Comparison of ENCODE assay signal across 11 mouse cellular contexts in genomic region chr16:21470416-21470815, GRCm38 (mm10). TPM values are rescaled to one million over a fixed set of nuclear protein-coding genes. Genes with fewer than 3 reads are reported as not detected.
A peak's percentile ranks its signal among the peaks of the same experiment; 100 is the strongest.
DNase-seq lines count a peak whose midpoint lies in the region; TF ChIP-seq lines count a peak whose summit lies in the region.
"Had no signal": no experiment of that assay in that cellular context is flagged by ENCODE, and none has a peak within 500 bp of the region (broad histone marks: within the 10 kb centered on the region; RNA-seq: fewer than 3 reads in every experiment).

No protein-coding gene starts in this region.

- DNase-seq in kidney, postnatal 10 days, result peak; percentile 16
- DNase-seq in kidney, postnatal 14 days, result no peak
- DNase-seq in CD4-positive helper T cell, adult 2 months (ENCODE audit: low read depth, low spot score), result peak; percentile 9
- DNase-seq in MEL (ENCODE audit: low read depth, low spot score), result peak; percentile 40
- peak; percentile 29 for DNase-seq in lung, postnatal 10 days
- no peak for DNase-seq in spleen, postnatal 4 days (ENCODE audit: low spot score in 2 of 2)
- DNase-seq in forebrain, embryonic 10.5 days (ENCODE audit: extremely low spot score, low spot score), result no peak
- no peak for DNase-seq in heart, embryonic 10.5 days (ENCODE audit: low spot score)

- 86% methylated on average over 4 of the region's 4 CpGs for WGBS in forebrain, embryonic 10.5 days
- WGBS in heart, embryonic 10.5 days, result 80% methylated on average over 4 of the region's 4 CpGs

- H3K79me2 ChIP-seq in MEL (ENCODE audit: control insufficient read depth, insufficient read depth, low read length, poor library complexity), result no peaks in the 10 kb centered on the region

- no peaks in the 10 kb centered on the region; a peak in 1 of 4 replicates for H3K36me3 ChIP-seq in MEL (ENCODE audit: control insufficient read depth in 1 of 2, insufficient read depth in 2 of 2, low read length in 2 of 2)
- H3K36me3 ChIP-seq in forebrain, embryonic 10.5 days (replicated peaks), result peaks cover 58% of the 10 kb centered on the region
- H3K36me3 ChIP-seq in heart, embryonic 10.5 days, result peaks cover 51% of the 10 kb centered on the region

- no peak for TF ChIP-seq POLR2A in MEL (IDR thresholded peaks at IDR 0.05; ENCODE audit: control insufficient read depth in 1 of 2, insufficient read depth in 1 of 2, low read depth in 1 of 2, low read length in 2 of 2, poor library complexity in 1 of 2)

- TF ChIP-seq CTCF in MEL (IDR thresholded peaks at IDR 0.05 in 2 of 3, conservative IDR thresholded peaks at IDR 0.05 in 1 of 3; ENCODE audit: control insufficient read depth in 1 of 3, insufficient read depth in 1 of 3, low read depth in 2 of 3, low read length in 3 of 3, poor library complexity in 1 of 3, severe bottlenecking in 1 of 3), result peak; percentile 60 to 89 (median 67)

- H3K9ac ChIP-seq in MEL (ENCODE audit: control insufficient read depth, low read depth, low read length, poor library complexity, severe bottlenecking), result no peak overlapping the region
- H3K9ac ChIP-seq: embryonic facial prominence, embryonic 12.5 days; hindbrain, embryonic 15.5 days had no signal

- no peaks in the 10 kb centered on the region for H3K9me3 ChIP-seq in MEL (replicated peaks; ENCODE audit: insufficient read depth, low read length)
- H3K9me3 ChIP-seq in forebrain, embryonic 10.5 days, result peaks cover 4% of the 10 kb centered on the region; the same call in 1 of the 2 replicates
- no peaks in the 10 kb centered on the region for H3K9me3 ChIP-seq in heart, embryonic 10.5 days
- H3K9me3 ChIP-seq: embryonic facial prominence, embryonic 12.5 days; hindbrain, embryonic 15.5 days had no signal

- no peak overlapping the region for H3K4me3 ChIP-seq in MEL (ENCODE audit: control insufficient read depth in 1 of 2, insufficient read depth in 1 of 2, low read depth in 2 of 2, low read length in 2 of 2)
- no peak overlapping the region for H3K4me3 ChIP-seq in forebrain, embryonic 10.5 days
- no peak overlapping the region for H3K4me3 ChIP-seq in heart, embryonic 10.5 days
- H3K4me3 ChIP-seq: embryonic facial prominence, embryonic 12.5 days; hindbrain, embryonic 15.5 days; midbrain, embryonic 10.5 days had no signal

- no peak overlapping the region for H3K27ac ChIP-seq in MEL (ENCODE audit: control insufficient read depth, low read depth, low read length)
- H3K27ac ChIP-seq in forebrain, embryonic 10.5 days, result no peak overlapping the region
- no peak overlapping the region for H3K27ac ChIP-seq in heart, embryonic 10.5 days
- H3K27ac ChIP-seq: embryonic facial prominence, embryonic 12.5 days; hindbrain, embryonic 15.5 days; midbrain, embryonic 10.5 days had no signal

- no peaks in the 10 kb centered on the region for H3K27me3 ChIP-seq in MEL (ENCODE audit: control insufficient read depth in 1 of 2, insufficient read depth in 2 of 2, low read length in 2 of 2)
- H3K27me3 ChIP-seq in forebrain, embryonic 10.5 days (ENCODE audit: poor library complexity, severe bottlenecking), result no peaks in the 10 kb centered on the region
- H3K27me3 ChIP-seq in heart, embryonic 10.5 days (ENCODE audit: insufficient read depth, poor library complexity, severe bottlenecking), result no peaks in the 10 kb centered on the region
- H3K27me3 ChIP-seq: embryonic facial prominence, embryonic 12.5 days; hindbrain, embryonic 15.5 days had no signal

- TF ChIP-seq EP300 in MEL (IDR thresholded peaks at IDR 0.05; ENCODE audit: low read depth in 1 of 2, low read length in 2 of 2), result no peak

- no peaks in the 10 kb centered on the region for H3K4me1 ChIP-seq in MEL (ENCODE audit: control insufficient read depth in 1 of 2, insufficient read depth in 2 of 2, low read length in 2 of 2)
- H3K4me1 ChIP-seq in forebrain, embryonic 10.5 days, result 0 out of 2 replicates have a peak, but pooled peaks cover 2% of the 10 kb centered on the region
- peaks cover 4% of the 10 kb centered on the region; the same call in 1 of the 2 replicates for H3K4me1 ChIP-seq in heart, embryonic 10.5 days
- H3K4me1 ChIP-seq: embryonic facial prominence, embryonic 12.5 days; hindbrain, embryonic 15.5 days; midbrain, embryonic 10.5 days had no signal

- peak; percentile 6 for TF ChIP-seq RAD21 in MEL (IDR thresholded peaks at IDR 0.05; ENCODE audit: low read depth, low read length)

TF ChIP-seq in MEL, 35 proteins besides CTCF, POLR2A, EP300 and RAD21:
- TF ChIP-seq JUND (IDR thresholded peaks at IDR 0.05; ENCODE audit: low read depth, low read length) (no peak), POLR2AphosphoS5 (IDR thresholded peaks at IDR 0.05; ENCODE audit: borderline replicate concordance, low read depth, low read length) (no peak), ELF1 (IDR thresholded peaks at IDR 0.05; ENCODE audit: low read depth, low read length) (no peak), UBTF (IDR thresholded peaks at IDR 0.05; ENCODE audit: borderline replicate concordance, insufficient read depth, low read depth, low read length) (no peak)

RNA-seq across cellular contexts. Expression of gene Vps8, which starts 47.5 kb away (rescaled TPM):
- total RNA-seq in MEL (2012; rRNA removed), result 10.5 TPM in 2 replicates
- polyA plus RNA-seq in MEL (2012; ENCODE audit: insufficient read depth in 1 of 2, insufficient read length in 2 of 2, low read depth in 1 of 2, low replicate concordance in 2 of 2, missing spikeins in 1 of 2), result 10 to 100 TPM in 1 of 2 experiments, not detected in 1; 14.0 TPM
- polyA plus RNA-seq in forebrain, embryonic 10.5 days (2016; fragmentation: Nextera tagmentation; extraction: Ambion mirVana), result 19.7 and 21.0 TPM in 2 replicates
- polyA plus RNA-seq in heart, embryonic 10.5 days (2016; fragmentation: Nextera tagmentation; extraction: Ambion mirVana), result 20.6 and 31.5 TPM in 2 replicates

Comparison
In these comparisons a context has a peak if more than half of its experiments do, and no peak if none do; other contexts are left out.
1. DNase-seq: peak in kidney, postnatal 10 days (single experiment), CD4-positive helper T cell, adult 2 months (single experiment), MEL (single experiment) and lung, postnatal 10 days (single experiment); none in kidney, postnatal 14 days (single experiment), spleen, postnatal 4 days (0 of 2), forebrain, embryonic 10.5 days (single experiment) and heart, embryonic 10.5 days (single experiment).